ENCODE assay signal across 9 mouse cellular contexts in genomic region chr1:180894088-180894987, GRCm38 (mm10). TPM values are rescaled to one million over a fixed set of nuclear protein-coding genes. Genes with fewer than 3 reads are reported as not detected.
DNase-seq lines count a peak whose midpoint lies in the region; ATAC-seq and TF ChIP-seq lines count a peak whose summit lies in the region.
"Not testable (repeated sequence)": the region's sequence is repeated elsewhere in the genome, so short reads cannot be mapped to it uniquely, and the experiment has no call there.
"Had no signal": no experiment of that assay in that cellular context is flagged by ENCODE, and none has a peak within 500 bp of the region (broad histone marks: within the 10 kb centered on the region; RNA-seq: fewer than 3 reads in every experiment).

No protein-coding gene starts in this region.

- H3K4me3 ChIP-seq in forebrain, embryonic 10.5 days = peak overlapping the region; percentile 36
- H3K4me3 ChIP-seq in heart, embryonic 13.5 days = peak overlapping the region; percentile 38
- H3K4me3 ChIP-seq in intestine, embryonic 14.5 days (ENCODE audit: low read depth, low read length) = peak overlapping the region; percentile 20; the same call in 1 of the 2 replicates
- H3K4me3 ChIP-seq in limb, embryonic 14.5 days (replicated peaks; ENCODE audit: low read length) = peak overlapping the region; percentile 24
- H3K4me3 ChIP-seq in neural tube, embryonic 14.5 days (ENCODE audit: low read depth, low read length) = peak overlapping the region; percentile 3; the same call in 1 of the 2 replicates

- not testable (repeated sequence) for H3K9ac ChIP-seq in heart, embryonic 13.5 days; intestine, embryonic 14.5 days (ENCODE audit: low read length); limb, embryonic 14.5 days (ENCODE audit: low read depth, low read length, severe bottlenecking); neural tube, embryonic 14.5 days (replicated peaks; ENCODE audit: low read depth, low read length)

- not testable (repeated sequence) for ATAC-seq in heart, embryonic 13.5 days (ENCODE audit: extremely low read depth, insufficient number of reproducible peaks, low FRiP score, low TSS enrichment); neural tube, embryonic 14.5 days (ENCODE audit: low read depth)
- peak; percentile 43; the same call in 1 of the 2 replicates for ATAC-seq in intestine, embryonic 14.5 days (replicated peaks; ENCODE audit: low FRiP score, low TSS enrichment, low read depth)
- ATAC-seq in limb, embryonic 14.5 days (ENCODE audit: low FRiP score, low read depth) = peak; percentile 41; the same call in 1 of the 2 replicates
- peak; percentile 27 for ATAC-seq in megakaryocyte-erythroid progenitor cell, adult 5-6 weeks (replicated peaks; ENCODE audit: low FRiP score, low TSS enrichment, poor library complexity, severe bottlenecking)

- whole genome bisulfite sequencing in forebrain, embryonic 10.5 days = 5% methylated on average over 51 of the region's 51 CpGs
- 4% methylated on average over 46 of the region's 51 CpGs for WGBS in heart, embryonic 13.5 days
- 6% methylated on average over 45 of the region's 51 CpGs for WGBS in intestine, embryonic 14.5 days
- WGBS in limb, embryonic 14.5 days = 8% methylated on average over 38 of the region's 51 CpGs
- WGBS in neural tube, embryonic 14.5 days = 5% methylated on average over 42 of the region's 51 CpGs

- peak overlapping the region; percentile 63 for H3K4me2 ChIP-seq in heart, embryonic 13.5 days
- peak overlapping the region; percentile 37 for H3K4me2 ChIP-seq in intestine, embryonic 14.5 days (ENCODE audit: low read length)
- H3K4me2 ChIP-seq in limb, embryonic 14.5 days (replicated peaks; ENCODE audit: low read depth, low read length, severe bottlenecking) = peak overlapping the region; percentile 28
- H3K4me2 ChIP-seq in neural tube, embryonic 14.5 days (ENCODE audit: low read depth, low read length) = peak overlapping the region; percentile 28

- TF ChIP-seq POLR2A in limb, embryonic 14.5 days (IDR thresholded peaks at IDR 0.05; ENCODE audit: borderline replicate concordance, extremely low read depth, insufficient read depth, insufficient read length) = not testable (repeated sequence)

- not testable (repeated sequence) for H3K27ac ChIP-seq in forebrain, embryonic 10.5 days; heart, embryonic 13.5 days (replicated peaks); intestine, embryonic 14.5 days (ENCODE audit: low read depth); limb, embryonic 14.5 days (replicated peaks; ENCODE audit: low read depth, low read length); neural tube, embryonic 14.5 days (ENCODE audit: low read depth, low read length)

- H3K9me3 ChIP-seq in forebrain, embryonic 10.5 days; heart, embryonic 13.5 days; intestine, embryonic 14.5 days (ENCODE audit: control insufficient read depth, low read length); limb, embryonic 14.5 days (ENCODE audit: control insufficient read depth, low read length); neural tube, embryonic 14.5 days (ENCODE audit: control insufficient read depth, low read length): not testable (repeated sequence)

- H3K27me3 ChIP-seq in forebrain, embryonic 10.5 days (ENCODE audit: poor library complexity, severe bottlenecking) = peaks cover 52% of the 10 kb centered on the region
- peaks cover 50% of the 10 kb centered on the region for H3K27me3 ChIP-seq in heart, embryonic 13.5 days (replicated peaks)
- peaks cover 28% of the 10 kb centered on the region for H3K27me3 ChIP-seq in intestine, embryonic 14.5 days (replicated peaks; ENCODE audit: control insufficient read depth, insufficient read depth, low read length)
- peaks cover 16% of the 10 kb centered on the region for H3K27me3 ChIP-seq in limb, embryonic 14.5 days (ENCODE audit: control insufficient read depth, insufficient read depth, low read length)
- H3K27me3 ChIP-seq in neural tube, embryonic 14.5 days (ENCODE audit: control insufficient read depth, insufficient read depth, low read length) = not testable (repeated sequence)

- H3K36me3 ChIP-seq in forebrain, embryonic 10.5 days (replicated peaks); heart, embryonic 13.5 days; intestine, embryonic 14.5 days (ENCODE audit: control insufficient read depth, insufficient read depth, low read length); limb, embryonic 14.5 days (ENCODE audit: control insufficient read depth, insufficient read depth, low read length); neural tube, embryonic 14.5 days (ENCODE audit: control insufficient read depth, insufficient read depth, low read length): not testable (repeated sequence)

- peak; percentile 35 for DNase-seq in adrenal gland, postnatal 25 days
- DNase-seq in forebrain, embryonic 10.5 days (ENCODE audit: extremely low spot score, low spot score); intestine, embryonic 14.5 days (ENCODE audit: low spot score); limb, embryonic 14.5 days (ENCODE audit: low spot score): not testable (repeated sequence)

- H3K4me1 ChIP-seq in forebrain, embryonic 10.5 days = peaks cover 13% of the 10 kb centered on the region
- H3K4me1 ChIP-seq in heart, embryonic 13.5 days = peaks cover 13% of the 10 kb centered on the region
- not testable (repeated sequence) for H3K4me1 ChIP-seq in intestine, embryonic 14.5 days (replicated peaks; ENCODE audit: control insufficient read depth, insufficient read depth, low read length); limb, embryonic 14.5 days (ENCODE audit: control insufficient read depth, insufficient read depth, low read length); neural tube, embryonic 14.5 days (ENCODE audit: control insufficient read depth, insufficient read depth, low read length)

RNA-seq across cellular contexts. Expression of gene Lefty2, which starts 1.4 kb away (rescaled TPM):
- total RNA-seq in adrenal gland, postnatal 25 days (2021) = 0.38 and 0.73 TPM in 2 replicates
- not detected in 2 replicates for polyA plus RNA-seq in forebrain, embryonic 10.5 days (2016; fragmentation: Nextera tagmentation; extraction: Ambion mirVana)
- 0.08 and 0.28 TPM in 2 replicates for polyA plus RNA-seq in heart, embryonic 13.5 days (2015; fragmentation: Nextera tagmentation; extraction: Ambion mirVana)
- 0.18 TPM in 1 of 2 replicates, not detected in the other for polyA plus RNA-seq in intestine, embryonic 14.5 days (2014; fragmentation: Nextera tagmentation; extraction: Ambion mirVana)
- polyA plus RNA-seq in limb, embryonic 14.5 days (2012; rRNA removed) = 0.11 and 0.36 TPM in 2 replicates
- 0.17 and 0.80 TPM in 2 replicates for polyA plus RNA-seq in limb, embryonic 14.5 days (2014; fragmentation: Nextera tagmentation; extraction: Ambion mirVana)
- total RNA-seq in megakaryocyte-erythroid progenitor cell, adult 5-6 weeks (2014; fragmentation: Nextera tagmentation) = not detected in 2 replicates
- not detected in 2 replicates for total RNA-seq in megakaryocyte-erythroid progenitor cell, adult 5-6 weeks (2017)
- polyA plus RNA-seq in neural tube, embryonic 14.5 days (2014; fragmentation: Nextera tagmentation; extraction: Ambion mirVana) = 0.58 and 1.9 TPM in 2 replicates
- polyA plus RNA-seq: activated CD4-positive, CD25-positive, alpha-beta regulatory T cell, adult 4 months; inflammation-experienced regulatory T-cells, adult 6 months had no signal

RNA-seq across cellular contexts. Expression of gene Pycr2, which starts 9.8 kb away (rescaled TPM):
- 35.0 and 46.2 TPM in 2 replicates for total RNA-seq in adrenal gland, postnatal 25 days (2021)
- polyA plus RNA-seq in forebrain, embryonic 10.5 days (2016; fragmentation: Nextera tagmentation; extraction: Ambion mirVana) = 149 and 153 TPM in 2 replicates
- polyA plus RNA-seq in heart, embryonic 13.5 days (2015; fragmentation: Nextera tagmentation; extraction: Ambion mirVana) = 56.2 and 56.5 TPM in 2 replicates
- 82.1 and 86.5 TPM in 2 replicates for polyA plus RNA-seq in intestine, embryonic 14.5 days (2014; fragmentation: Nextera tagmentation; extraction: Ambion mirVana)
- polyA plus RNA-seq in limb, embryonic 14.5 days (2012; rRNA removed) = 62.5 and 80.3 TPM in 2 replicates
- polyA plus RNA-seq in limb, embryonic 14.5 days (2014; fragmentation: Nextera tagmentation; extraction: Ambion mirVana) = 91.5 and 95.6 TPM in 2 replicates
- total RNA-seq in megakaryocyte-erythroid progenitor cell, adult 5-6 weeks (2014; fragmentation: Nextera tagmentation) = 57.0 and 70.4 TPM in 2 replicates
- 21.1 and 34.2 TPM in 2 replicates for total RNA-seq in megakaryocyte-erythroid progenitor cell, adult 5-6 weeks (2017)
- 63.3 and 65.9 TPM in 2 replicates for polyA plus RNA-seq in neural tube, embryonic 14.5 days (2014; fragmentation: Nextera tagmentation; extraction: Ambion mirVana)

RNA-seq across cellular contexts. Expression of gene Lefty1, which starts 40.5 kb away (rescaled TPM):
- total RNA-seq in adrenal gland, postnatal 25 days (2021) = 6.1 and 9.5 TPM in 2 replicates
- 0.34 and 0.69 TPM in 2 replicates for polyA plus RNA-seq in forebrain, embryonic 10.5 days (2016; fragmentation: Nextera tagmentation; extraction: Ambion mirVana)
- 1.2 and 1.4 TPM in 2 replicates for polyA plus RNA-seq in heart, embryonic 13.5 days (2015; fragmentation: Nextera tagmentation; extraction: Ambion mirVana)
- polyA plus RNA-seq in intestine, embryonic 14.5 days (2014; fragmentation: Nextera tagmentation; extraction: Ambion mirVana) = 1.7 and 2.1 TPM in 2 replicates
- polyA plus RNA-seq in limb, embryonic 14.5 days (2012; rRNA removed) = 4.1 and 4.8 TPM in 2 replicates
- polyA plus RNA-seq in limb, embryonic 14.5 days (2014; fragmentation: Nextera tagmentation; extraction: Ambion mirVana) = 2.7 and 3.5 TPM in 2 replicates
- total RNA-seq in megakaryocyte-erythroid progenitor cell, adult 5-6 weeks (2014; fragmentation: Nextera tagmentation) = 6.4 and 11.9 TPM in 2 replicates
- 3.4 TPM in 1 of 2 replicates, not detected in the other for total RNA-seq in megakaryocyte-erythroid progenitor cell, adult 5-6 weeks (2017)
- polyA plus RNA-seq in neural tube, embryonic 14.5 days (2014; fragmentation: Nextera tagmentation; extraction: Ambion mirVana) = 0.41 TPM in 1 of 2 replicates, not detected in the other
- polyA plus RNA-seq: activated CD4-positive, CD25-positive, alpha-beta regulatory T cell, adult 4 months; inflammation-experienced regulatory T-cells, adult 6 months had no signal

RNA-seq across cellular contexts. Expression of gene Sde2, which starts 43.4 kb away (rescaled TPM):
- 21.7 and 26.0 TPM in 2 replicates for total RNA-seq in adrenal gland, postnatal 25 days (2021)
- polyA plus RNA-seq in forebrain, embryonic 10.5 days (2016; fragmentation: Nextera tagmentation; extraction: Ambion mirVana) = 43.3 and 45.9 TPM in 2 replicates
- 22.0 and 23.9 TPM in 2 replicates for polyA plus RNA-seq in heart, embryonic 13.5 days (2015; fragmentation: Nextera tagmentation; extraction: Ambion mirVana)
- 31.4 and 35.5 TPM in 2 replicates for polyA plus RNA-seq in intestine, embryonic 14.5 days (2014; fragmentation: Nextera tagmentation; extraction: Ambion mirVana)
- polyA plus RNA-seq in limb, embryonic 14.5 days (2012; rRNA removed) = 24.6 and 29.8 TPM in 2 replicates
- 30.9 and 33.0 TPM in 2 replicates for polyA plus RNA-seq in limb, embryonic 14.5 days (2014; fragmentation: Nextera tagmentation; extraction: Ambion mirVana)
- 22.0 and 23.2 TPM in 2 replicates for total RNA-seq in megakaryocyte-erythroid progenitor cell, adult 5-6 weeks (2014; fragmentation: Nextera tagmentation)
- total RNA-seq in megakaryocyte-erythroid progenitor cell, adult 5-6 weeks (2017) = 37.6 and 45.7 TPM in 2 replicates
- polyA plus RNA-seq in neural tube, embryonic 14.5 days (2014; fragmentation: Nextera tagmentation; extraction: Ambion mirVana) = 29.0 and 32.4 TPM in 2 replicates

RNA-seq across cellular contexts. Expression of gene Tmem63a, which starts 47.8 kb away (rescaled TPM):
- 77.2 and 92.4 TPM in 2 replicates for total RNA-seq in adrenal gland, postnatal 25 days (2021)
- 2.1 and 2.2 TPM in 2 replicates for polyA plus RNA-seq in forebrain, embryonic 10.5 days (2016; fragmentation: Nextera tagmentation; extraction: Ambion mirVana)
- polyA plus RNA-seq in heart, embryonic 13.5 days (2015; fragmentation: Nextera tagmentation; extraction: Ambion mirVana) = 7.7 and 8.6 TPM in 2 replicates
- 14.2 and 14.8 TPM in 2 replicates for polyA plus RNA-seq in intestine, embryonic 14.5 days (2014; fragmentation: Nextera tagmentation; extraction: Ambion mirVana)
- polyA plus RNA-seq in limb, embryonic 14.5 days (2012; rRNA removed) = 47.9 and 56.9 TPM in 2 replicates
- polyA plus RNA-seq in limb, embryonic 14.5 days (2014; fragmentation: Nextera tagmentation; extraction: Ambion mirVana) = 18.2 and 19.1 TPM in 2 replicates
- 22.5 and 26.6 TPM in 2 replicates for total RNA-seq in megakaryocyte-erythroid progenitor cell, adult 5-6 weeks (2014; fragmentation: Nextera tagmentation)
- total RNA-seq in megakaryocyte-erythroid progenitor cell, adult 5-6 weeks (2017) = 4.8 and 10.8 TPM in 2 replicates
- polyA plus RNA-seq in neural tube, embryonic 14.5 days (2014; fragmentation: Nextera tagmentation; extraction: Ambion mirVana) = 0.71 and 1.4 TPM in 2 replicates
